Mouse (Mus musculus): Measurements from ENCODE around the gene Emc9. TPM values are rescaled to one million over a fixed set of nuclear protein-coding genes. Genes with fewer than 3 reads are reported as not detected.

Emc9 gene
- polyA plus RNA-seq, 1 experiment from 2014 or later, result 39.2 TPM

GRCm38 (mm10) chr14:55557003-55557402, 28.1 kb downstream of the Emc9 start:
- Histone ChIP-seq H3K4me3 (replicated peaks; ENCODE audit: low read length) (no peak overlapping the region), H3K4me2 (replicated peaks) (no peak overlapping the region), H3K9me3 (ENCODE audit: control insufficient read depth, low read length) (no peaks in the 10 kb centered on the region), H3K36me3 (replicated peaks; ENCODE audit: control insufficient read depth, insufficient read depth) (no peaks in the 10 kb centered on the region), H3K27ac (no peak overlapping the region), H3K9ac (no peak overlapping the region), H3K27me3 (ENCODE audit: control insufficient read depth, insufficient read depth, low read length) (no peaks in the 10 kb centered on the region), H3K4me1 (replicated peaks; ENCODE audit: control insufficient read depth, insufficient read depth, low read length) (peaks cover 15% of the 10 kb centered on the region)
- no peak for ATAC-seq (ENCODE audit: low FRiP score)
- DNase-seq (ENCODE audit: low spot score), result peak; percentile 67
- WGBS, result 32% methylated on average over 5 of the region's 5 CpGs

GRCm38 (mm10) chr14:55555788-55556187, 29.3 kb downstream of the Emc9 start:
- Histone ChIP-seq H3K9ac (no peak overlapping the region), H3K4me1 (replicated peaks; ENCODE audit: control insufficient read depth, insufficient read depth, low read length) (peaks cover 6% of the 10 kb centered on the region; the same call in 1 of the 2 replicates), H3K27me3 (ENCODE audit: control insufficient read depth, insufficient read depth, low read length) (no peaks in the 10 kb centered on the region), H3K9me3 (ENCODE audit: control insufficient read depth, low read length) (no peaks in the 10 kb centered on the region), H3K4me3 (replicated peaks; ENCODE audit: low read length) (no peak overlapping the region), H3K27ac (no peak overlapping the region), H3K4me2 (replicated peaks) (no peak overlapping the region), H3K36me3 (replicated peaks; ENCODE audit: control insufficient read depth, insufficient read depth) (no peaks in the 10 kb centered on the region)
- DNase-seq (ENCODE audit: low spot score), result no peak
- ATAC-seq (ENCODE audit: low FRiP score), result no peak
- 87% methylated on average over 3 of the region's 3 CpGs for WGBS

- peaks cover 6% of the 10 kb centered on the region; the same call in 1 of the 2 replicates for H3K4me1 ChIP-seq (replicated peaks; ENCODE audit: control insufficient read depth, insufficient read depth, low read length)
- no peak overlapping the region for H3K4me2 ChIP-seq (replicated peaks)
- no peak overlapping the region for H3K27ac ChIP-seq
- H3K27me3 ChIP-seq (ENCODE audit: control insufficient read depth, insufficient read depth, low read length), result no peaks in the 10 kb centered on the region
- no peak overlapping the region for H3K9ac ChIP-seq
- no peak for DNase-seq (ENCODE audit: low spot score)
- no peak for ATAC-seq (ENCODE audit: low FRiP score)
- H3K4me3 ChIP-seq (replicated peaks; ENCODE audit: low read length), result no peak overlapping the region
- no peaks in the 10 kb centered on the region for H3K9me3 ChIP-seq (ENCODE audit: control insufficient read depth, low read length)
- no peaks in the 10 kb centered on the region; the same call in 1 of the 2 replicates for H3K36me3 ChIP-seq (replicated peaks; ENCODE audit: control insufficient read depth, insufficient read depth)
Measured at GRCm38 (mm10) chr14:55554635-55555034, 30.5 kb downstream of the Emc9 start.

GRCm38 (mm10) chr14:55551794-55552193, 33.3 kb downstream of the Emc9 start:
- DNase-seq (ENCODE audit: low spot score) (no peak), ATAC-seq (ENCODE audit: low FRiP score) (no peak)
- no peak overlapping the region for H3K9ac ChIP-seq
- H3K9me3 ChIP-seq (ENCODE audit: control insufficient read depth, low read length), result no peaks in the 10 kb centered on the region
- WGBS, result 93% methylated on average over 8 of the region's 8 CpGs
- no peaks in the 10 kb centered on the region for H3K4me1 ChIP-seq (replicated peaks; ENCODE audit: control insufficient read depth, insufficient read depth, low read length)
- H3K27me3 ChIP-seq (ENCODE audit: control insufficient read depth, insufficient read depth, low read length), result no peaks in the 10 kb centered on the region
- peaks cover 24% of the 10 kb centered on the region for H3K36me3 ChIP-seq (replicated peaks; ENCODE audit: control insufficient read depth, insufficient read depth)
- no peak overlapping the region for H3K4me2 ChIP-seq (replicated peaks)
- no peak overlapping the region for H3K4me3 ChIP-seq (replicated peaks; ENCODE audit: low read length)
- no peak overlapping the region for H3K27ac ChIP-seq

GRCm38 (mm10) chr14:55551347-55551746, 33.8 kb downstream of the Emc9 start:
- Histone ChIP-seq H3K4me2 (replicated peaks) (no peak overlapping the region), H3K27me3 (ENCODE audit: control insufficient read depth, insufficient read depth, low read length) (no peaks in the 10 kb centered on the region), H3K4me1 (replicated peaks; ENCODE audit: control insufficient read depth, insufficient read depth, low read length) (no peaks in the 10 kb centered on the region), H3K4me3 (replicated peaks; ENCODE audit: low read length) (no peak overlapping the region), H3K9ac (no peak overlapping the region), H3K36me3 (replicated peaks; ENCODE audit: control insufficient read depth, insufficient read depth) (peaks cover 24% of the 10 kb centered on the region), H3K9me3 (ENCODE audit: control insufficient read depth, low read length) (no peaks in the 10 kb centered on the region), H3K27ac (no peak overlapping the region)
- no peak for ATAC-seq (ENCODE audit: low FRiP score)
- DNase-seq (ENCODE audit: low spot score), result no peak
- 78% methylated on average over 5 of the region's 5 CpGs for WGBS

GRCm38 (mm10) chr14:55550191-55550590, 34.9 kb downstream of the Emc9 start:
- WGBS, result 89% methylated on average over 6 of the region's 6 CpGs
- Histone ChIP-seq H3K27ac (no peak overlapping the region), H3K27me3 (ENCODE audit: control insufficient read depth, insufficient read depth, low read length) (no peaks in the 10 kb centered on the region), H3K4me2 (replicated peaks) (no peak overlapping the region), H3K9me3 (ENCODE audit: control insufficient read depth, low read length) (no peaks in the 10 kb centered on the region), H3K4me3 (replicated peaks; ENCODE audit: low read length) (no peak overlapping the region), H3K9ac (no peak overlapping the region), H3K4me1 (replicated peaks; ENCODE audit: control insufficient read depth, insufficient read depth, low read length) (no peaks in the 10 kb centered on the region), H3K36me3 (replicated peaks; ENCODE audit: control insufficient read depth, insufficient read depth) (peaks cover 26% of the 10 kb centered on the region)
- ATAC-seq (ENCODE audit: low FRiP score), result no peak
- no peak for DNase-seq (ENCODE audit: low spot score)

GRCm38 (mm10) chr14:55544334-55544733, 40.8 kb downstream of the Emc9 start:
- WGBS, result 70% methylated on average over 9 of the region's 9 CpGs
- H3K4me2 ChIP-seq (replicated peaks), result no peak overlapping the region
- peaks cover 12% of the 10 kb centered on the region for H3K4me1 ChIP-seq (replicated peaks; ENCODE audit: control insufficient read depth, insufficient read depth, low read length)
- H3K27me3 ChIP-seq (ENCODE audit: control insufficient read depth, insufficient read depth, low read length), result no peaks in the 10 kb centered on the region
- peaks cover 31% of the 10 kb centered on the region for H3K36me3 ChIP-seq (replicated peaks; ENCODE audit: control insufficient read depth, insufficient read depth)
- H3K9me3 ChIP-seq (ENCODE audit: control insufficient read depth, low read length), result no peaks in the 10 kb centered on the region
- no peak overlapping the region for H3K9ac ChIP-seq
- ATAC-seq (ENCODE audit: low FRiP score) (no peak), DNase-seq (ENCODE audit: low spot score) (no peak)
- no peak overlapping the region for H3K27ac ChIP-seq
- no peak overlapping the region for H3K4me3 ChIP-seq (replicated peaks; ENCODE audit: low read length)

- Histone ChIP-seq H3K36me3 (replicated peaks; ENCODE audit: control insufficient read depth, insufficient read depth) (peaks cover 11% of the 10 kb centered on the region; the same call in 1 of the 2 replicates), H3K9ac (no peak overlapping the region), H3K27ac (no peak overlapping the region), H3K4me3 (replicated peaks; ENCODE audit: low read length) (no peak overlapping the region), H3K4me2 (replicated peaks) (no peak overlapping the region), H3K4me1 (replicated peaks; ENCODE audit: control insufficient read depth, insufficient read depth, low read length) (peaks cover 12% of the 10 kb centered on the region), H3K9me3 (ENCODE audit: control insufficient read depth, low read length) (no peaks in the 10 kb centered on the region), H3K27me3 (ENCODE audit: control insufficient read depth, insufficient read depth, low read length) (no peaks in the 10 kb centered on the region)
- no peak for ATAC-seq (ENCODE audit: low FRiP score)
- DNase-seq (ENCODE audit: low spot score), result no peak
- 98% methylated on average over 12 of the region's 12 CpGs for WGBS
Measured at GRCm38 (mm10) chr14:55542268-55542667, 42.8 kb downstream of the Emc9 start.

- Histone ChIP-seq H3K9me3 (ENCODE audit: control insufficient read depth, low read length) (no peaks in the 10 kb centered on the region), H3K4me3 (replicated peaks; ENCODE audit: low read length) (peak overlapping the region; percentile 59), H3K27me3 (ENCODE audit: control insufficient read depth, insufficient read depth, low read length) (no peaks in the 10 kb centered on the region), H3K4me2 (replicated peaks) (peak overlapping the region; percentile 94), H3K36me3 (replicated peaks; ENCODE audit: control insufficient read depth, insufficient read depth) (0 out of 2 replicates have a peak, but pooled peaks cover 7% of the 10 kb centered on the region), H3K27ac (peak overlapping the region; percentile 72), H3K9ac (peak overlapping the region; percentile 79), H3K4me1 (replicated peaks; ENCODE audit: control insufficient read depth, insufficient read depth, low read length) (peaks cover 12% of the 10 kb centered on the region)
- DNase-seq (ENCODE audit: low spot score) (peak; percentile 78), ATAC-seq (ENCODE audit: low FRiP score) (peak; percentile 51)
- WGBS, result 6% methylated on average over 10 of the region's 10 CpGs
Measured at GRCm38 (mm10) chr14:55540787-55541321, 44.2 kb downstream of the Emc9 start.
